Mouse (Mus musculus) bone marrow, adult 2 months (tissue): Measurements from ENCODE around the gene Atl3. TPM values are rescaled to one million over a fixed set of nuclear protein-coding genes. Genes with fewer than 3 reads are reported as not detected.

Source experiments
- H3K27ac ChIP-seq: fragments of 200-500 bp; 2 replicates; pipeline ENCODE4 v1.5.1; 2012; ENCODE audit warnings: low read depth, mild to moderate bottlenecking, control low read depth, inconsistent platforms, low read length; ENCODE audit not compliant: control insufficient read depth, poor library complexity, insufficient read depth
- H3K4me1 ChIP-seq: fragments of 200-500 bp; 2 replicates; pipeline ENCODE4 v1.6.1; 2011; ENCODE audit warnings: low read length; ENCODE audit not compliant: control insufficient read depth, insufficient read depth
- H3K4me3 ChIP-seq: fragments of 200-500 bp; replicated peaks from 2 replicates; pipeline ENCODE3; 2011; ENCODE audit warnings: mild to moderate bottlenecking, low read depth, low read length, control low read depth; ENCODE audit not compliant: control insufficient read depth
- CTCF ChIP-seq: fragments of 200-500 bp; IDR thresholded peaks from 2 replicates; pipeline ENCODE4 v1.5.1; 2011; ENCODE audit warnings: low read length, control low read depth; ENCODE audit not compliant: control insufficient read depth, insufficient read depth
- POLR2A ChIP-seq: fragments of 200-500 bp; IDR thresholded peaks from 2 replicates; pipeline ENCODE4 v1.6.1; 2011; ENCODE audit warnings: low read depth, mild to moderate bottlenecking, control low read depth, low read length, borderline replicate concordance; ENCODE audit not compliant: control insufficient read depth
- WGBS: fragments of 180-500 bp; shearing (Covaris S2); methylation state at CpG from one replicate; pipeline ENCODE4 v1.1.7; 2018; 5-methylcytosine and 5-hydroxymethylcytosine counted together
- polyA plus RNA-seq: library from polyadenylated mRNA; stranded (reverse); fragments of >200 nt; gene quantifications from 2 replicates; pipeline ENCODE4 v1.2.4, GENCODE M21; 2011; ENCODE audit warnings: low replicate concordance; ENCODE audit not compliant: missing spikeins, insufficient read depth, insufficient read length

The Atl3 gene
- polyA plus RNA-seq: 15.1 and 16.3 TPM in 2 replicates

DNA sequence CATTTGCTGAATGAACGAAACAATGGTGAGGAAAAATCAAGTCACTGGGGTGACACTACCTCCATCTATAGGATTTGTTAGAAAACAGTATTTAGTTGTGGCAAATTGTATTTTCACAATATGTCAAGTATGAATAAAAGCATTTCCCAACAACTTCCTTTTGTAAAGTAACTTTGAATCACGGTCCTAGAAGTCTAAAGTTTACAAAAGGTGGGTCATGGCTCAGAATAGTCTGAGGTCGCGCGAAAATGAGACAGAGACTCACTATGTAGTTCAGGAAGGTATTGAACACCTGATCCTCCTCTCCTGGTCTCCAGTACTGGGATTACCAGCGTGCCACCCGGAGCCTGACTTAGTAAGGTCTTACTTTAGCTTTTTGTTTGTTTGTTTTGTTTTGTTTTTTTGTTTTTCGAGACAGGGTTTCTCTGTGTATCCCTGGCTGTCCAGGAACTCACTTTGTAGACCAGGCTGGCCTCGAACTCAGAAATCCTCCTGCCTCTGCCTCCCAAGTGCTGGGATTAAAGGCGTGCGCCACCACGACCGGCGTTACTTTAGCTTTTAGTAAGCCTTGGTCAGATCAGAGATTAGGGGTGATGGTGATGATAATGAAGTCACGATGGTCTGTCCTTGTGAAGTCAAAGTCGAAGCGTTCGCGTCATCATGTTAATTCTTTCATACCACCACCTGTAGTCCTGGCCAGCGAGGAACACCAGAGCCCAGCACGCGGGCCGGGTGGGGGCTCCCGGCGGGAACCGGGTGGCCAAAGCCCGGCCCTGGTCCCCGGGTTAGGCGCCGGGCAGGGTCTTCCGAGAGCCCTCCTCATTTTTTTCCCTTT lies at the start of gene Atl3:
TSS of gene Atl3 (plus strand) at position 689 of the 835 bp plus-strand sequence.
- 19% methylated on average over 31 of the region's 31 CpGs for WGBS
- Histone ChIP-seq H3K4me3 (peak within 1 kb of the TSS; percentile 74), H3K27ac (peak within 1 kb of the TSS; percentile 85), H3K4me1 (no peaks in the 10 kb centered on the region; the same call in 1 of the 2 replicates)
- no peak for TF ChIP-seq CTCF
- TF ChIP-seq POLR2A: no peak

DNA sequence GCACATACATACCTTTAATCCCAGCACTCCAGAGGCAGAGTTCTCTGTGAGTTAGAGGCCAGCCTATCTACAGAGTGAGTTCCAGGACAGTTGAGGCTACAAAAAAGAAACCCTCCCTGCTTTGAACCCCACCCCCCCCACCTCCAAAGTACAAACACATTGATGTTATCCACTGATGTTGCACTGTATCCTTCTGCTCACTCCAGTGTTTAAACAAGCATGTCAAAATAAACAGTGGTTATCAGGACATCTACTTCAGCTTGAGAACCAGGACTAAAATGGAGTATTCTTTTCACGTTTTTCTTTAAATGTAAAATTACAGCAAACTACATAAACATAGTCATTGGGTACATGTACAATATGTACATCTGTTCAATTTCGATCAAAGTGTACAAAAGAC lies 48.7 kb upstream of the Atl3 start:
- Histone ChIP-seq H3K4me3 (no peak overlapping the region), H3K27ac (no peak overlapping the region), H3K4me1 (no peaks in the 10 kb centered on the region)
- WGBS: 84% methylated on average over 2 of the region's 2 CpGs
- TF ChIP-seq CTCF (no peak), POLR2A (no peak)

DNA sequence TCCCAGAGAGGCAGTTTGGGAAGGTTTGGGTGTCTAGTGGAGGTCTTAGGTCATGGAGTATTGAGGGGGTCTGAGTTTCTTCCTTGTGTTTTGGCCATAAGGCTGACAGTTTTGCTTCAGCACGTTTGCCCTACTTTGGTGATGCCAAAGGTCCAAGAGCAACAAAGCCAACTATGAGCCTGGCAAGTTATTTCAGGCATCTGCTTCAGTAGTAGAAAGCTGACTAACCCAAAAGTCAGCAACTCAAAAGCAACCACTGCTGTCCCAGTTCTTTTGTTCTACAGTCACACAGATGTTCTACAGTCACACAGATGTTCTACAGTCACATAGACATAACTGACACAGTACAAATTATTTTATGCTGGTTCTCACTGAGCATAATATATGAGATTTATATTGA lies 48.2 kb upstream of the Atl3 start:
- Histone ChIP-seq H3K27ac (no peak overlapping the region), H3K4me3 (no peak overlapping the region), H3K4me1 (no peaks in the 10 kb centered on the region)
- TF ChIP-seq POLR2A (no peak), CTCF (no peak)
- WGBS: 93% methylated on average over 1 of the region's 1 CpGs

DNA sequence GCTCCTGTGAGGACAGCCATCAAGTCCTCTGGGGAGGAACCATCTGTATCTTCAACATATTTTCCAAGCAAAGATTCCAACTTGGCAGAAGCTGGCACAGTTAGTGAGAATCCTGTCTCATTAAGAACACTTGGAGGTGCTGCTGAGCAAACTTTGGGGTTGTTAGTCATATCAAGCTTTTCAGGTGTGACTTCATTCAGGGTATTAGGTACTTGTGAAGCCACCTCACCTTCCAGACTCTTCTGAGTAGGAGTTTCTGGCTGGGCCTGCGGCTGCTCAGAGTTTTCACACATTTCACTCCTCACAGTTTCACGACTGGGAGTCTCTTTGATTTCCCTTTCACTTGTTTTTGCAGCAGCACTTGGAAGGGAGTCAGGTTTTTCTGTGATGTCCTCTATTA lies 37.0 kb upstream of the Atl3 start:
- no peak for TF ChIP-seq POLR2A
- no peak for TF ChIP-seq CTCF
- 91% methylated on average over 2 of the region's 2 CpGs for WGBS

DNA sequence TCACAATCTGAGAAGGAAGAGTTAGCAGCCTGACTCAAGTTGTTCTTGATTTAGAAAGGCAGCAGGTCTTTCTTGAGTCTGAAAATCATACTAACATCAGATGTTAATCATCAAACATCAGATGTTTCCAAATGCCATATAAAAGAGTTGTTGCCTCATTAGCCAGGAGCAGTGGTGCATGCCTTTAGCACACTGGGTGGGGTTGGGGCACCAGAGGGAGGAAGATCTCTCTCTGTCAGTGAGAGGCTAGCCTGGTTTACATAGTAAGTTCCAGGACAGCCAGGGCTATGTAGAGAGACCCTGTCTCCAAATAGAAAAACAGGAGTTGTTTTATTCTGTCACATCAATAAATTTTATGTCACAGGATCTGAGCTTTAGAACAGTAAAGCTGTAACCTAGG lies 34.9 kb upstream of the Atl3 start:
- TF ChIP-seq POLR2A: no peak
- no peak for TF ChIP-seq CTCF
- Histone ChIP-seq H3K27ac (no peak overlapping the region), H3K4me1 (no peaks in the 10 kb centered on the region), H3K4me3 (no peak overlapping the region)

More for the DNA sequence above, 37.0 kb upstream of the Atl3 start:
- no peak overlapping the region for H3K27ac ChIP-seq
- no peak overlapping the region for H3K4me3 ChIP-seq
- H3K4me1 ChIP-seq: no peaks in the 10 kb centered on the region

DNA sequence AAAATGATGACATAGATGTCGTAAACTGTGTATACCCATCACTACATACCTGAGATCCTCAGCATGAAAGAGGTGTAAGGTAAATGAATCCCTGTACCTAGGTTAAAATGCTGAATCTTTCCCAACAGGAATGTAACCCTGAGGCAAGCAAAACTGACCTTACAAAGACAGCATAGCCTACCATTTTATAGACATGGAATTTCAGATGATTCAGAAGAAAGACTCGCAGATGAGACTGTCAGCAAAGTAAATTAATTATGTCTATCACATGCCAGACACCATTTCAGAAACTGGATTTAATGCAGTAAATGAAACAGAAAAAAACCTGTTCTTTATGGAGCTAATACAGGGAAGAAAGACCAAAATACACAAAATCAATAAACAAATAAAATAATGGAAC lies 34.5 kb upstream of the Atl3 start:
- H3K27ac ChIP-seq: no peak overlapping the region
- H3K4me1 ChIP-seq: no peaks in the 10 kb centered on the region
- 86% methylated on average over 2 of the region's 2 CpGs for WGBS
- TF ChIP-seq CTCF (no peak), POLR2A (no peak)
- H3K4me3 ChIP-seq: no peak overlapping the region

DNA sequence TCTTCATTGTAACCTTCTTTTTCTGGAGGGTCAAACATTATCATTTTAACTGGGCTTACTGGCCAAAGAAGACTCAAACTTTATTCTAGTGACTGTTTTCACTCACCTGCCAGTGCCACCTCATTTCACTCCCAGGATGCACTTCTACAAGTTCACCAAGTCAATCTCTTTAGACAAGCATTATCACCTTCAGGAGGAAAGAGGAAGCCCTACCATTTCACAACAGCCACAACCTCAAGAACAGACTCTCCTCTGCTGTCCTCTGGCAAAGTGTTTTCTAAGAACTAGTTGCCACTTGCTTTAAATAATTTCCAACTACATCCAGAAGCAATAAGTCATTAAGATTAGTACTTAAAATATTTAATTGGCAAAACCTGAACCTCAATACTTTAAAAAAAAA lies 25.9 kb upstream of the Atl3 start:
- TF ChIP-seq CTCF (no peak), POLR2A (no peak)
- no peak overlapping the region for H3K27ac ChIP-seq
- no peaks in the 10 kb centered on the region for H3K4me1 ChIP-seq
- H3K4me3 ChIP-seq: no peak overlapping the region

DNA sequence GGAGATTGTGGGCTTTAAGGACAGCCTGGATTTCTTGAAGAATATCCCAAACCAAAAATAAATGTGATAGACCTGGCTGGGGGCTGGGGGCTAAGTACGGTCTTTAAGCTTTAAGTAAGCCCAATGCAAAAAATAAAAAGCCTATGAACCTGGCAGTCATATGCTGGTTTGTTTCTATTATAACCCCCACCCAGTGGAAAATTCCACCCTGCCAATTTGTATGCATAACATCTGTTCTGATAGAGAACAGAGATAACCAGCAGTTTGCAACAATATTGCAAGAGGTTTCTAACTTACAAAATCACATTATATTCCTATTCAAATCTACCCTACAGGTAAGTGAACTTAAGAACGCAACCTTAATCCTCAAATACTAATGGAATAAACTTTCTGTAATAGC lies 23.2 kb upstream of the Atl3 start:
- Histone ChIP-seq H3K4me1 (no peaks in the 10 kb centered on the region), H3K4me3 (no peak overlapping the region), H3K27ac (no peak overlapping the region)
- WGBS: 94% methylated on average over 2 of the region's 2 CpGs
- no peak for TF ChIP-seq POLR2A
- no peak for TF ChIP-seq CTCF
